Mouse (Mus musculus) heart, postnatal 0 days (tissue): Measurements from ENCODE around the gene Bcl3.

ENCODE experiments used
- CTCF ChIP-seq: IDR thresholded peaks from 2 replicates; pipeline ENCODE4 v1.5.1; 2016; ENCODE audit warnings: antibody characterized with exemption, control low read depth, low read depth
- EP300 ChIP-seq: IDR thresholded peaks from 2 replicates; pipeline ENCODE4 v1.6.1; 2016; ENCODE audit warnings: antibody characterized with exemption, low read depth

GRCm38 (mm10) chr7:19826756-19827155, 4.2 kb upstream of the Bcl3 start:
- TF ChIP-seq CTCF (no peak), EP300 (no peak)
